Mouse (Mus musculus) intestine, embryonic 14.5 days (tissue): ENCODE results near the gene Pip5k1b. TPM values are rescaled to one million over a fixed set of nuclear protein-coding genes. Genes with fewer than 3 reads are reported as not detected.

Experiments used
- ATAC-seq: fragments of 200-750 bp; cut with Nextera tagmentation; replicated peaks from 2 replicates; pipeline ENCODE4 v1.8.0; 2017; ENCODE audit warnings: low read depth, moderate number of reproducible peaks, moderate TSS enrichment, moderate library complexity; ENCODE audit not compliant: low FRiP score, low TSS enrichment
- DNase-seq: peaks from one replicate; pipeline ENCODE4 v3.0.0-alpha.2; 2018; ENCODE audit warnings: low spot score
- H3K27ac ChIP-seq: fragments of 300-500 bp; sonication (generic); 2 replicates; pipeline ENCODE4 v1.5.1; 2014; ENCODE audit warnings: low read depth, mild to moderate bottlenecking, control low read depth
- H3K27me3 ChIP-seq: fragments of 300-500 bp; sonication (generic); replicated peaks from 2 replicates; pipeline ENCODE4 v1.6.1; 2014; ENCODE audit warnings: low read length, control low read depth; ENCODE audit not compliant: control insufficient read depth, insufficient read depth
- H3K36me3 ChIP-seq: fragments of 300-500 bp; sonication (generic); 2 replicates; pipeline ENCODE4 v1.6.1; 2014; ENCODE audit warnings: low read length, control low read depth; ENCODE audit not compliant: control insufficient read depth, insufficient read depth
- H3K4me1 ChIP-seq: fragments of 300-500 bp; sonication (generic); replicated peaks from 2 replicates; pipeline ENCODE4 v1.6.1; 2014; ENCODE audit warnings: low read length, control low read depth, mixed read lengths; ENCODE audit not compliant: control insufficient read depth, insufficient read depth
- H3K4me2 ChIP-seq: fragments of 300-500 bp; sonication (generic); 2 replicates; pipeline ENCODE4 v1.6.1; 2014; ENCODE audit warnings: low read length
- H3K4me3 ChIP-seq: fragments of 300-500 bp; sonication (generic); 2 replicates; pipeline ENCODE4 v1.5.1; 2014; ENCODE audit warnings: low read depth, low read length, control low read depth, mixed read lengths
- H3K9ac ChIP-seq: fragments of 300-500 bp; sonication (generic); 2 replicates; pipeline ENCODE4 v1.6.1; 2014; ENCODE audit warnings: mild to moderate bottlenecking, low read length
- H3K9me3 ChIP-seq: fragments of 300-500 bp; sonication (generic); 2 replicates; pipeline ENCODE4 v1.6.1; 2016; ENCODE audit warnings: low read length, control low read depth; ENCODE audit not compliant: control insufficient read depth
- WGBS: fragments of 180-500 bp; shearing (Covaris S2); extraction: QIAGEN DNeasy Blood & Tissue Kit; methylation state at CpG from one replicate; pipeline ENCODE4 v1.1.7; 2014; 5-methylcytosine and 5-hydroxymethylcytosine counted together
- polyA plus RNA-seq: library from polyadenylated mRNA; unstranded; fragments of >200 nt; fragmentation: Nextera tagmentation; extraction: Ambion mirVana; gene quantifications from 2 replicates; pipeline ENCODE4 v1.2.1, GENCODE M21; 2014

The Pip5k1b gene
- polyA plus RNA-seq, 1 experiment from 2014 or later: 12.4 TPM

- 36% methylated on average over 5 of the region's 5 CpGs for WGBS
- no peaks in the 10 kb centered on the region for H3K36me3 ChIP-seq
- no peaks in the 10 kb centered on the region for H3K27me3 ChIP-seq
- H3K9ac ChIP-seq: no peak overlapping the region
- no peak overlapping the region for H3K4me3 ChIP-seq
- no peak overlapping the region for H3K4me2 ChIP-seq
- no peaks in the 10 kb centered on the region for H3K9me3 ChIP-seq
- no peaks in the 10 kb centered on the region for H3K4me1 ChIP-seq
- no peak overlapping the region for H3K27ac ChIP-seq
- ATAC-seq (no peak), DNase-seq (no peak)
These were observed 212.9 kb downstream of the Pip5k1b start for GRCm38 (mm10) chr19:24342786-24343185.

GRCm38 (mm10) chr19:24336370-24337076, 219.1 kb downstream of the Pip5k1b start:
- no peak for DNase-seq
- Histone ChIP-seq H3K4me2 (no peak overlapping the region), H3K36me3 (no peaks in the 10 kb centered on the region), H3K4me1 (peaks cover 6% of the 10 kb centered on the region; the same call in 1 of the 2 replicates), H3K27me3 (no peaks in the 10 kb centered on the region), H3K27ac (no peak overlapping the region), H3K9me3 (no peaks in the 10 kb centered on the region), H3K9ac (no peak overlapping the region), H3K4me3 (no peak overlapping the region)
- ATAC-seq: no peak
- 40% methylated on average over 12 of the region's 12 CpGs for WGBS

GRCm38 (mm10) chr19:24335611-24336343, 219.9 kb downstream of the Pip5k1b start:
- 40% methylated on average over 4 of the region's 4 CpGs for WGBS
- DNase-seq (no peak), ATAC-seq (no peak)
- H3K4me3 ChIP-seq: no peak overlapping the region
- no peak overlapping the region for H3K9ac ChIP-seq
- H3K4me2 ChIP-seq: no peak overlapping the region
- H3K27ac ChIP-seq: no peak overlapping the region
- no peaks in the 10 kb centered on the region for H3K27me3 ChIP-seq
- no peaks in the 10 kb centered on the region for H3K9me3 ChIP-seq
- peaks cover 6% of the 10 kb centered on the region; the same call in 1 of the 2 replicates for H3K4me1 ChIP-seq
- no peaks in the 10 kb centered on the region for H3K36me3 ChIP-seq

GRCm38 (mm10) chr19:24332956-24333355, 222.7 kb downstream of the Pip5k1b start:
- no peak for DNase-seq
- ATAC-seq: no peak

GRCm38 (mm10) chr19:24331274-24331673, 224.4 kb downstream of the Pip5k1b start:
- no peak for ATAC-seq
- H3K27me3 ChIP-seq: no peaks in the 10 kb centered on the region
- 79% methylated on average over 2 of the region's 2 CpGs for WGBS
- H3K9ac ChIP-seq: no peak overlapping the region
- no peak overlapping the region for H3K4me3 ChIP-seq
- H3K4me1 ChIP-seq: peaks cover 3% of the 10 kb centered on the region; the same call in 1 of the 2 replicates
- no peak for DNase-seq
- no peaks in the 10 kb centered on the region for H3K36me3 ChIP-seq
- no peak overlapping the region for H3K27ac ChIP-seq
- H3K9me3 ChIP-seq: no peaks in the 10 kb centered on the region
- no peak overlapping the region for H3K4me2 ChIP-seq

More at GRCm38 (mm10) chr19:24332956-24333355, 222.7 kb downstream of the Pip5k1b start:
- no peak overlapping the region for H3K9ac ChIP-seq
- H3K4me1 ChIP-seq: peaks cover 6% of the 10 kb centered on the region; the same call in 1 of the 2 replicates
- H3K27me3 ChIP-seq: no peaks in the 10 kb centered on the region
- H3K4me2 ChIP-seq: no peak overlapping the region
- no peak overlapping the region for H3K4me3 ChIP-seq
- H3K9me3 ChIP-seq: no peaks in the 10 kb centered on the region
- WGBS: 50% methylated on average over 5 of the region's 5 CpGs
- no peak overlapping the region for H3K27ac ChIP-seq
- no peaks in the 10 kb centered on the region for H3K36me3 ChIP-seq

GRCm38 (mm10) chr19:24330366-24330765, 225.3 kb downstream of the Pip5k1b start:
- DNase-seq (no peak), ATAC-seq (no peak)
- H3K4me2 ChIP-seq: no peak overlapping the region
- no peak overlapping the region for H3K9ac ChIP-seq
- no peak overlapping the region for H3K4me3 ChIP-seq
- H3K27ac ChIP-seq: no peak overlapping the region
- H3K4me1 ChIP-seq: no peaks in the 10 kb centered on the region
- no peaks in the 10 kb centered on the region for H3K27me3 ChIP-seq
- 65% methylated on average over 2 of the region's 2 CpGs for WGBS
- H3K36me3 ChIP-seq: no peaks in the 10 kb centered on the region
- H3K9me3 ChIP-seq: no peaks in the 10 kb centered on the region

- WGBS: 61% methylated on average over 2 of the region's 2 CpGs
- H3K27ac ChIP-seq: no peak overlapping the region
- H3K9me3 ChIP-seq: no peaks in the 10 kb centered on the region
- ATAC-seq (no peak), DNase-seq (no peak)
- no peaks in the 10 kb centered on the region for H3K27me3 ChIP-seq
- no peak overlapping the region for H3K9ac ChIP-seq
- peaks cover 5% of the 10 kb centered on the region; the same call in 1 of the 2 replicates for H3K4me1 ChIP-seq
- H3K4me2 ChIP-seq: no peak overlapping the region
- H3K4me3 ChIP-seq: no peak overlapping the region
- H3K36me3 ChIP-seq: no peaks in the 10 kb centered on the region
These were observed 227.8 kb downstream of the Pip5k1b start for GRCm38 (mm10) chr19:24327921-24328320.

- Histone ChIP-seq H3K27me3 (no peaks in the 10 kb centered on the region), H3K4me2 (no peak overlapping the region)
These were observed 228.7 kb downstream of the Pip5k1b start for GRCm38 (mm10) chr19:24326969-24327368.

More at GRCm38 (mm10) chr19:24326969-24327368, 228.7 kb downstream of the Pip5k1b start:
- no peak overlapping the region for H3K9ac ChIP-seq
- ATAC-seq (no peak), DNase-seq (no peak)
- H3K9me3 ChIP-seq: no peaks in the 10 kb centered on the region
- H3K4me1 ChIP-seq: peaks cover 5% of the 10 kb centered on the region; the same call in 1 of the 2 replicates
- H3K36me3 ChIP-seq: no peaks in the 10 kb centered on the region
- WGBS: 40% methylated on average over 1 of the region's 1 CpGs
- H3K27ac ChIP-seq: no peak overlapping the region
- H3K4me3 ChIP-seq: no peak overlapping the region
